In genomic region chr7:31041023-31041407, GRCm38 (mm10) we compare ENCODE assay signal across 12 mouse cellular contexts. TPM values are rescaled to one million over a fixed set of nuclear protein-coding genes. Genes with fewer than 3 reads are reported as not detected.
DNase-seq lines count a peak whose midpoint lies in the region; ATAC-seq and TF ChIP-seq lines count a peak whose summit lies in the region.
"Had no signal": no experiment of that assay in that cellular context is flagged by ENCODE, and none has a peak within 500 bp of the region (broad histone marks: within the 10 kb centered on the region; RNA-seq: fewer than 3 reads in every experiment).

No protein-coding gene starts in this region.

- no peak overlapping the region for H3K9ac ChIP-seq in hindbrain, embryonic 12.5 days
- H3K9ac ChIP-seq in hindbrain, embryonic 11.5 days (ENCODE audit: low read depth, low read length) = no peak overlapping the region
- H3K9ac ChIP-seq in liver, embryonic 14.5 days (replicated peaks) = no peak overlapping the region
- H3K9ac ChIP-seq: midbrain, embryonic 12.5 days had no signal

- no peak for TF ChIP-seq EP300 in liver, embryonic 14.5 days (IDR thresholded peaks at IDR 0.05; ENCODE audit: low read depth)

- intact Hi-C loops in left cerebral cortex, postnatal 25 days (cut with DNase I) = no loop called here

- H3K27me3 ChIP-seq in hindbrain, embryonic 12.5 days = peaks cover 55% of the 10 kb centered on the region
- peaks cover 25% of the 10 kb centered on the region for H3K27me3 ChIP-seq in hindbrain, embryonic 11.5 days (ENCODE audit: control insufficient read depth, insufficient read depth, low read length)
- no peaks in the 10 kb centered on the region; the same call in 1 of the 2 replicates for H3K27me3 ChIP-seq in liver, embryonic 14.5 days (ENCODE audit: control insufficient read depth, insufficient read depth, low read length)

- H3K27ac ChIP-seq in hindbrain, embryonic 12.5 days = no peak overlapping the region
- H3K27ac ChIP-seq in hindbrain, embryonic 11.5 days (ENCODE audit: low read depth, low read length) = no peak overlapping the region
- peak overlapping the region; percentile 76 for H3K27ac ChIP-seq in bone marrow macrophage, adult 2 months (ENCODE audit: insufficient read depth, low read depth, low read length)
- no peak overlapping the region for H3K27ac ChIP-seq in liver, embryonic 14.5 days
- H3K27ac ChIP-seq: midbrain, embryonic 12.5 days had no signal

- no peak overlapping the region for H3K4me3 ChIP-seq in hindbrain, embryonic 12.5 days
- H3K4me3 ChIP-seq in hindbrain, embryonic 11.5 days (ENCODE audit: low read depth, low read length) = no peak overlapping the region
- peak overlapping the region; percentile 73 for H3K4me3 ChIP-seq in bone marrow macrophage, adult 2 months (ENCODE audit: insufficient read depth, low read length)
- no peak overlapping the region for H3K4me3 ChIP-seq in liver, embryonic 14.5 days (ENCODE audit: insufficient read depth in 1 of 2, low read depth in 2 of 2, low read length in 2 of 2)

- peaks cover 11% of the 10 kb centered on the region for H3K4me1 ChIP-seq in hindbrain, embryonic 12.5 days
- H3K4me1 ChIP-seq in hindbrain, embryonic 11.5 days (replicated peaks; ENCODE audit: control insufficient read depth, insufficient read depth, low read length) = no peaks in the 10 kb centered on the region
- peaks cover 30% of the 10 kb centered on the region for H3K4me1 ChIP-seq in bone marrow macrophage, adult 2 months (ENCODE audit: control insufficient read depth, insufficient read depth, low read length)
- no peaks in the 10 kb centered on the region for H3K4me1 ChIP-seq in liver, embryonic 14.5 days (replicated peaks; ENCODE audit: control insufficient read depth in 2 of 2, insufficient read depth in 2 of 2, low read length in 1 of 2)

- 0 out of 2 replicates have a peak overlapping the region, but pooled peaks have one; percentile 43 for H3K4me2 ChIP-seq in hindbrain, embryonic 12.5 days (replicated peaks)
- no peak overlapping the region for H3K4me2 ChIP-seq in hindbrain, embryonic 11.5 days (replicated peaks; ENCODE audit: low read depth, low read length)
- peak overlapping the region; percentile 43 for H3K4me2 ChIP-seq in liver, embryonic 14.5 days (ENCODE audit: low read depth)

- no peak for TF ChIP-seq POLR2A in bone marrow macrophage, adult 2 months (IDR thresholded peaks at IDR 0.05; ENCODE audit: borderline replicate concordance, low read depth, low read length)

- ATAC-seq in hindbrain, embryonic 12.5 days (ENCODE audit: low FRiP score) = no peak
- ATAC-seq in hindbrain, embryonic 11.5 days (ENCODE audit: low FRiP score) = no peak
- no peak for ATAC-seq in liver, embryonic 14.5 days (ENCODE audit: insufficient read depth)
- no peak for ATAC-seq in megakaryocyte progenitor cell, adult 5-6 weeks (replicated peaks; ENCODE audit: poor library complexity)

- no peaks in the 10 kb centered on the region for H3K36me3 ChIP-seq in hindbrain, embryonic 12.5 days
- no peaks in the 10 kb centered on the region for H3K36me3 ChIP-seq in hindbrain, embryonic 11.5 days (ENCODE audit: control insufficient read depth, insufficient read depth, low read length)
- H3K36me3 ChIP-seq in liver, embryonic 14.5 days (replicated peaks; ENCODE audit: control insufficient read depth, insufficient read depth, low read depth) = no peaks in the 10 kb centered on the region
- H3K36me3 ChIP-seq: midbrain, embryonic 12.5 days had no signal

- WGBS in hindbrain, embryonic 12.5 days = 35% methylated on average over 8 of the region's 8 CpGs
- 38% methylated on average over 8 of the region's 8 CpGs for WGBS in hindbrain, embryonic 11.5 days
- 16% methylated on average over 8 of the region's 8 CpGs for WGBS in liver, embryonic 14.5 days (ENCODE audit: insufficient replicate concordance)

- DNase-seq in hindbrain, embryonic 11.5 days (ENCODE audit: low spot score) = no peak
- peak; percentile 8 for DNase-seq in 3T3-L1 (ENCODE audit: low read depth, low spot score)
- DNase-seq in liver, embryonic 14.5 days (ENCODE audit: low read depth in 3 of 3, low spot score in 3 of 3) = no peak
- no peak for DNase-seq in left cerebral cortex, postnatal 25 days (ENCODE audit: low spot score in 2 of 2)
- DNase-seq in gastrocnemius, postnatal 10 days = no peak
- DNase-seq: cerebellum, adult 18-20 months; right cerebral cortex, postnatal 25 days had no signal

- no peaks in the 10 kb centered on the region for H3K9me3 ChIP-seq in hindbrain, embryonic 12.5 days (replicated peaks)
- H3K9me3 ChIP-seq in hindbrain, embryonic 11.5 days (ENCODE audit: control insufficient read depth, low read length) = no peaks in the 10 kb centered on the region
- no peaks in the 10 kb centered on the region for H3K9me3 ChIP-seq in liver, embryonic 14.5 days (ENCODE audit: control insufficient read depth, low read length)
- H3K9me3 ChIP-seq: midbrain, embryonic 12.5 days had no signal

- no peak for TF ChIP-seq CTCF in bone marrow macrophage, adult 2 months (IDR thresholded peaks at IDR 0.05; ENCODE audit: low read depth, low read length)
- no peak for TF ChIP-seq CTCF in liver, embryonic 14.5 days (IDR thresholded peaks at IDR 0.05; ENCODE audit: low read depth)

RNA-seq across cellular contexts. Expression of gene Fxyd5, which starts 1.3 kb away (rescaled TPM):
- polyA plus RNA-seq in hindbrain, embryonic 12.5 days (2016; fragmentation: Nextera tagmentation; extraction: Ambion mirVana) = 9.6 and 10.4 TPM in 2 replicates
- 12.3 and 14.1 TPM in 2 replicates for polyA plus RNA-seq in hindbrain, embryonic 11.5 days (2014; fragmentation: Nextera tagmentation; extraction: Ambion mirVana)
- polyA plus RNA-seq in bone marrow macrophage, adult 2 months (2012; ENCODE audit: insufficient read depth, insufficient read length, missing spikeins) = 1,886 and 2,039 TPM in 2 replicates
- 10.1 and 14.6 TPM in 2 replicates for polyA plus RNA-seq in liver, embryonic 14.5 days (2012; rRNA removed)
- polyA plus RNA-seq in liver, embryonic 14.5 days (2014; fragmentation: Nextera tagmentation; extraction: Ambion mirVana) = 15.1 and 20.4 TPM in 2 replicates
- total RNA-seq in left cerebral cortex, postnatal 25 days (2021) = 10 to 100 TPM; 22.6 to 27.8 TPM
- 389 and 471 TPM in 2 replicates for total RNA-seq in megakaryocyte progenitor cell, adult 5-6 weeks (2015)
- total RNA-seq in megakaryocyte progenitor cell, adult 5-6 weeks (2017) = 244 and 257 TPM in 2 replicates
- 10 to 100 TPM; 10.1 to 21.5 TPM for total RNA-seq in gastrocnemius, postnatal 10 days (2021)

RNA-seq across cellular contexts. Expression of gene Fxyd7, which starts 10.3 kb away (rescaled TPM):
- polyA plus RNA-seq in hindbrain, embryonic 12.5 days (2016; fragmentation: Nextera tagmentation; extraction: Ambion mirVana) = 26.3 and 29.8 TPM in 2 replicates
- 8.7 and 12.6 TPM in 2 replicates for polyA plus RNA-seq in hindbrain, embryonic 11.5 days (2014; fragmentation: Nextera tagmentation; extraction: Ambion mirVana)
- polyA plus RNA-seq in bone marrow macrophage, adult 2 months (2012; ENCODE audit: insufficient read depth, insufficient read length, missing spikeins) = not detected in 2 replicates
- 0.21 and 0.24 TPM in 2 replicates for polyA plus RNA-seq in liver, embryonic 14.5 days (2012; rRNA removed)
- 0.23 TPM in 1 of 2 replicates, not detected in the other for polyA plus RNA-seq in liver, embryonic 14.5 days (2014; fragmentation: Nextera tagmentation; extraction: Ambion mirVana)
- total RNA-seq in left cerebral cortex, postnatal 25 days (2021) = 100 to 1,000 TPM; 185 to 232 TPM
- not detected in 2 replicates for total RNA-seq in megakaryocyte progenitor cell, adult 5-6 weeks (2015)
- total RNA-seq in megakaryocyte progenitor cell, adult 5-6 weeks (2017) = not detected in 2 replicates
- 1 to 10 TPM; 2.4 to 2.6 TPM for total RNA-seq in gastrocnemius, postnatal 10 days (2021)
- polyA plus RNA-seq: Patski had no signal

RNA-seq across cellular contexts. Expression of gene Fxyd1, which starts 16.0 kb away (rescaled TPM):
- 25.3 and 34.7 TPM in 2 replicates for polyA plus RNA-seq in hindbrain, embryonic 12.5 days (2016; fragmentation: Nextera tagmentation; extraction: Ambion mirVana)
- 15.6 and 18.1 TPM in 2 replicates for polyA plus RNA-seq in hindbrain, embryonic 11.5 days (2014; fragmentation: Nextera tagmentation; extraction: Ambion mirVana)
- not detected in 2 replicates for polyA plus RNA-seq in bone marrow macrophage, adult 2 months (2012; ENCODE audit: insufficient read depth, insufficient read length, missing spikeins)
- polyA plus RNA-seq in liver, embryonic 14.5 days (2012; rRNA removed) = 33.0 and 50.6 TPM in 2 replicates
- 61.9 and 62.5 TPM in 2 replicates for polyA plus RNA-seq in liver, embryonic 14.5 days (2014; fragmentation: Nextera tagmentation; extraction: Ambion mirVana)
- 10 to 100 TPM; 79.9 to 81.6 TPM for total RNA-seq in left cerebral cortex, postnatal 25 days (2021)
- not detected in 2 replicates for total RNA-seq in megakaryocyte progenitor cell, adult 5-6 weeks (2015)
- not detected in 2 replicates for total RNA-seq in megakaryocyte progenitor cell, adult 5-6 weeks (2017)
- total RNA-seq in gastrocnemius, postnatal 10 days (2021) = 1,000 to 10,000 TPM; 1,112 to 1,150 TPM
- polyA plus RNA-seq: Patski had no signal

RNA-seq across cellular contexts. Expression of gene Lgi4, which starts 18.1 kb away (rescaled TPM):
- polyA plus RNA-seq in hindbrain, embryonic 12.5 days (2016; fragmentation: Nextera tagmentation; extraction: Ambion mirVana) = 2.1 TPM in 2 replicates
- 1.0 and 2.8 TPM in 2 replicates for polyA plus RNA-seq in hindbrain, embryonic 11.5 days (2014; fragmentation: Nextera tagmentation; extraction: Ambion mirVana)
- polyA plus RNA-seq in bone marrow macrophage, adult 2 months (2012; ENCODE audit: insufficient read depth, insufficient read length, missing spikeins) = 0.27 and 0.78 TPM in 2 replicates
- polyA plus RNA-seq in liver, embryonic 14.5 days (2012; rRNA removed) = 0.04 and 0.16 TPM in 2 replicates
- 0.10 TPM in 1 of 2 replicates, not detected in the other for polyA plus RNA-seq in liver, embryonic 14.5 days (2014; fragmentation: Nextera tagmentation; extraction: Ambion mirVana)
- total RNA-seq in left cerebral cortex, postnatal 25 days (2021) = 10 to 100 TPM; 24.2 to 24.9 TPM
- 0.57 TPM in 1 of 2 replicates, not detected in the other for total RNA-seq in megakaryocyte progenitor cell, adult 5-6 weeks (2015)
- 0.10 TPM in 1 of 2 replicates, not detected in the other for total RNA-seq in megakaryocyte progenitor cell, adult 5-6 weeks (2017)
- 1 to 10 TPM; 8.4 to 9.9 TPM for total RNA-seq in gastrocnemius, postnatal 10 days (2021)

RNA-seq across cellular contexts. Expression of gene Fxyd3, which starts 35.5 kb away (rescaled TPM):
- polyA plus RNA-seq in hindbrain, embryonic 12.5 days (2016; fragmentation: Nextera tagmentation; extraction: Ambion mirVana) = 5.5 and 12.3 TPM in 2 replicates
- polyA plus RNA-seq in hindbrain, embryonic 11.5 days (2014; fragmentation: Nextera tagmentation; extraction: Ambion mirVana) = 6.3 and 8.6 TPM in 2 replicates
- 0.91 TPM in 1 of 2 replicates, not detected in the other for polyA plus RNA-seq in bone marrow macrophage, adult 2 months (2012; ENCODE audit: insufficient read depth, insufficient read length, missing spikeins)
- 0.52 and 0.54 TPM in 2 replicates for polyA plus RNA-seq in liver, embryonic 14.5 days (2012; rRNA removed)
- polyA plus RNA-seq in liver, embryonic 14.5 days (2014; fragmentation: Nextera tagmentation; extraction: Ambion mirVana) = 0.47 and 0.86 TPM in 2 replicates
- not detected for total RNA-seq in left cerebral cortex, postnatal 25 days (2021)
- total RNA-seq in megakaryocyte progenitor cell, adult 5-6 weeks (2015) = not detected in 2 replicates
- total RNA-seq in megakaryocyte progenitor cell, adult 5-6 weeks (2017) = not detected in 2 replicates
- total RNA-seq in gastrocnemius, postnatal 10 days (2021) = 1 to 10 TPM; 2.9 TPM
- polyA plus RNA-seq: Patski had no signal

Comparison
In these comparisons a context has a peak if more than half of its experiments do, and no peak if none do; other contexts are left out.
1. RNA of gene Fxyd5, which starts 1.3 kb away (polyA plus RNA-seq): 1,886 to 2,039 TPM in bone marrow macrophage, adult 2 months; 10.1 to 20.4 TPM in liver, embryonic 14.5 days, 12.3 to 14.1 TPM in hindbrain, embryonic 11.5 days and 9.6 to 10.4 TPM in hindbrain, embryonic 12.5 days; every median in the first group is over 10 times any median in the second.